Mouse (Mus musculus) embryonic facial prominence, embryonic 15.5 days (tissue): Measurements from ENCODE around the gene Psmd4. TPM values are rescaled to one million over a fixed set of nuclear protein-coding genes. Genes with fewer than 3 reads are reported as not detected.
"Not testable (repeated sequence)": the region's sequence is repeated elsewhere in the genome, so short reads cannot be mapped to it uniquely, and the experiment has no call there.

ENCODE experiments used
- ATAC-seq: fragments of 200-750 bp; cut with Nextera tagmentation; 2 replicates; pipeline ENCODE4 v1.8.0; 2017; ENCODE audit warnings: low read depth, moderate TSS enrichment; ENCODE audit not compliant: insufficient number of reproducible peaks, low FRiP score, low TSS enrichment
- H3K27ac ChIP-seq: fragments of 300-500 bp; sonication (generic); replicated peaks from 2 replicates; pipeline ENCODE4 v1.5.1; 2015; ENCODE audit warnings: mild to moderate bottlenecking, inconsistent platforms
- H3K27me3 ChIP-seq: fragments of 300-500 bp; sonication (generic); 2 replicates; pipeline ENCODE4 v1.6.1; 2015; ENCODE audit warnings: inconsistent platforms
- H3K36me3 ChIP-seq: fragments of 300-500 bp; sonication (generic); 2 replicates; pipeline ENCODE4 v1.6.1; 2015; ENCODE audit warnings: mild to moderate bottlenecking, inconsistent platforms
- H3K4me1 ChIP-seq: fragments of 300-500 bp; sonication (generic); 2 replicates; pipeline ENCODE4 v1.6.1; 2015; ENCODE audit warnings: inconsistent platforms
- H3K4me2 ChIP-seq: fragments of 300-500 bp; sonication (generic); replicated peaks from 2 replicates; pipeline ENCODE4 v1.6.1; 2015; ENCODE audit warnings: mild to moderate bottlenecking, inconsistent platforms
- H3K4me3 ChIP-seq: fragments of 300-500 bp; sonication (generic); replicated peaks from 2 replicates; pipeline ENCODE4 v1.5.1; 2015; ENCODE audit warnings: mild to moderate bottlenecking, inconsistent platforms
- H3K9ac ChIP-seq: fragments of 300-500 bp; sonication (generic); 2 replicates; pipeline ENCODE4 v1.6.1; 2015; ENCODE audit warnings: inconsistent platforms
- H3K9me3 ChIP-seq: fragments of 300-500 bp; sonication (generic); replicated peaks from 2 replicates; pipeline ENCODE4 v1.6.1; 2016; ENCODE audit warnings: inconsistent platforms
- WGBS: fragments of 180-500 bp; shearing (Covaris S2); methylation state at CpG from one replicate; pipeline ENCODE4 v1.1.7; 2015; 5-methylcytosine and 5-hydroxymethylcytosine counted together
- polyA plus RNA-seq: library from polyadenylated mRNA; unstranded; fragments of >200 nt; fragmentation: Nextera tagmentation; extraction: Ambion mirVana; gene quantifications from 2 replicates; pipeline ENCODE4 v1.2.1, GENCODE M21; 2015

The Psmd4 gene
- polyA plus RNA-seq, 1 experiment from 2014 or later = 265 TPM

DNA sequence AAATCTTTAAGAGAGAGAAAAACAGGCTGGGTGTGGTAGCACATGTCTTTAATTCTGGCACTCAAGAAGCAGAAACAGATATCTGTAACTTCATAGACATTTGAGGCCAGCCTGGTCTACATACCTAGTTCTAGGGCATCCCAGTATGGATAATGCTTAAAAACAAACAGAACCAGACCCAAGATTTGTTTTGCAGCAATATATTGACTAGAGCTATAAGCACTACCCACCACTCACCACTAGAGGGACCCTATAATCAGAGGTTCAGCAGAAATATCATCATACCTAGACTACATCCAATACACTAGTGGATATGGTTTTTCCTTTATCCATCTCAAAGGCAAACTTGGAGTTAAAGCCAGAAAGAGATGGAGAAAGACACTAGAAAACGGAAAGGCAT is 10.5 kb upstream of the Psmd4 start:
- no peak overlapping the region for H3K27ac ChIP-seq
- no peak overlapping the region for H3K9ac ChIP-seq
- H3K27me3 ChIP-seq = no peaks in the 10 kb centered on the region
- H3K4me3 ChIP-seq = no peak overlapping the region
- no peaks in the 10 kb centered on the region for H3K9me3 ChIP-seq
- 53% methylated on average over 1 of the region's 1 CpGs for WGBS
- peak; percentile 30; the same call in 1 of the 2 replicates for ATAC-seq
- peaks cover 11% of the 10 kb centered on the region for H3K4me1 ChIP-seq
- H3K36me3 ChIP-seq = 0 out of 2 replicates have a peak, but pooled peaks cover under 1% of the 10 kb centered on the region
- no peak overlapping the region for H3K4me2 ChIP-seq

DNA sequence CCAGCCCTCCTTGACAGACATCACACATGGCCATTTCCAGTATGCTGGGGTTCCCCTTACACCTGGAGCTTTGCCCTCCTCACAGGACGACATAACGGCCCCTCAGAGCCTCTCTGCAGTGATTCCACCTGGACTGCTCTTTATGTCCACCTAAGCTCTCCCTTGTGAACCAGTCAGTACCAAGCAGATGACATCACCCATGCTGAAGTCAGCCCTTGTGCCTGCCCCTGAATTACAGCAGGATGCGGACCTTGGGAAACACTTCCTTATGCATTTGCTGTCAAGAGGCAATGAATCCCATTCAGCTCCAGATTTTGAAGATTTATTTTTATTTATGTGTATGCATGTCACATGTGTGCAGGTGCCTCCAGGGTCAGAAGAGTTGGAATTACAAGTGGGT is 5.5 kb upstream of the Psmd4 start:
- 61% methylated on average over 3 of the region's 3 CpGs for WGBS
- no peaks in the 10 kb centered on the region for H3K36me3 ChIP-seq
- H3K4me1 ChIP-seq = 0 out of 2 replicates have a peak, but pooled peaks cover under 1% of the 10 kb centered on the region
- H3K9ac ChIP-seq = no peak overlapping the region
- no peaks in the 10 kb centered on the region for H3K27me3 ChIP-seq
- no peak for ATAC-seq
- no peak overlapping the region for H3K4me3 ChIP-seq
- no peak overlapping the region for H3K4me2 ChIP-seq
- H3K27ac ChIP-seq = no peak overlapping the region
- no peaks in the 10 kb centered on the region for H3K9me3 ChIP-seq

DNA sequence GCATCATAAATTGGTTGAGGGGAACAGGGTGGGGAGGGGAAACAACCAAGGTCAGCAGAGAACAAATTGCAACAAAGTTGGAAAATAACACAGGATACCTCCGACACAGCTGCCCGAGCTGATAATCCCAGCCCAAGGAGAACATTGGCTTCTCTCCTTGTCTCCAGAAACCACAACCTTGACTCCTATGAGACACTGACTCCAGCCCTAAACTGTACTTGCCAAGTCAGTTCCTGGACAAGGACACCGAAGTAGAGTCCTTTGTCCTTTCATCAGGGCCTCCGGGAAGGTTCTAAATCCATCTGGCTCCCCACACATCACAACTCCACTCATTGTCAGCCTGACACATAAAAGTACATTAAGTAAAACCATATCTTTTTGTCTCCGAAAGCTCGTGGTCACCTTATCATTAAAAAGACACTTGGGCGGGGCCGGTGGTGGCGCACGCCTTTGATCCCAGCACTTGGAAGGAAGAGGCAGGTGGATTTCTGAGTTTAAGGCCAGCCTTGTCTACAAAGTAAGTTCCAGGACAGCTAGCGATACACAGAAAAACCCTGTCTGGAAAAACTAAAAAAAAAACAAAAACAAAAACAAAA is 4.1 kb upstream of the Psmd4 start:
- peaks cover 5% of the 10 kb centered on the region for H3K4me1 ChIP-seq
- H3K27ac ChIP-seq = no peak overlapping the region
- no peak for ATAC-seq
- H3K4me3 ChIP-seq = no peak overlapping the region
- H3K27me3 ChIP-seq = no peaks in the 10 kb centered on the region
- no peak overlapping the region for H3K4me2 ChIP-seq
- no peak overlapping the region for H3K9ac ChIP-seq
- WGBS = 86% methylated on average over 11 of the region's 11 CpGs
- H3K9me3 ChIP-seq = no peaks in the 10 kb centered on the region
- H3K36me3 ChIP-seq = no peaks in the 10 kb centered on the region

DNA sequence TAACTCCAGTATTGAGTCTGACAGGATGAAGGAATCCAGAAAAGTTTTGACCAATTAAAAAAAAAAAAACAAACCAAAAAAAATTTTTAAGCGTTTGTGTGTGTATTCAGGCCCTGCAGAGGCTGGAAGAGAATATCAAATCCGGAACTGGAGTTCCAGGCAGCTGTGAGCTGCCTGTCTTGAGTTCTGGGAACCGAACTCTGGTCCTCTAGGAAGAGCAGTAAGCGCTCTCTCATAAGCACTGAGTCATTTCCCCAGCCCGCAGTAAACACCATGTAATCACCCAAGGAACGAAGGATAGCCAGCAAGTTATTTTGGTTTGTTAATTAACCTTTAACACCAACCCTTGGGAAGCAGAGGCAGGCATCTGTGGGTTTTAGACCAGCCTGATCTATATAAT is 837 bp upstream of the Psmd4 start:
- Histone ChIP-seq H3K36me3 (no peaks in the 10 kb centered on the region), H3K27me3 (no peaks in the 10 kb centered on the region), H3K4me3 (no peak overlapping the region), H3K9me3 (no peaks in the 10 kb centered on the region), H3K4me1 (peaks cover 8% of the 10 kb centered on the region), H3K27ac (no peak overlapping the region), H3K9ac (no peak overlapping the region), H3K4me2 (no peak overlapping the region)
- WGBS = 57% methylated on average over 6 of the region's 6 CpGs
- no peak for ATAC-seq

DNA sequence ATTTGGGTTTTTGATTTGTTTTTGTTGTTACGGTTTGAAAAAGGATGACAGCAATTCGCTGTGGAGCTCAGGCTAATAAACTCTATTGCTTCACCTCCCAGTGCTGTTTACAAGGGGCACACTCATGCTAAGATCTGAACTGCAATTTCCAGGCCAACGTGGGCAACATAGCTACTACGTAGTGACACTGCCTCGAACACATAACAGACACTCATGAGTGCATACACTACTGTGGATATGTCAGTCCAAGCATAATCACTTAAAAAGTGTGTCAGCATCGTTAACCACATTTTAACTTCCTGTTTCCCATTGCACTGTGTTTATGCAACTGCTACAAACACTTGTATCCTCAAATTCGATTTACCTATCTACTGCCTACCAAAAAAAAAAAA is 420 bp upstream of the Psmd4 start:
- peaks cover 8% of the 10 kb centered on the region for H3K4me1 ChIP-seq
- no peaks in the 10 kb centered on the region for H3K27me3 ChIP-seq
- 24% methylated on average over 7 of the region's 7 CpGs for WGBS
- peak overlapping the region; percentile 26; the same call in 1 of the 2 replicates for H3K9ac ChIP-seq
- peak overlapping the region; percentile 73 for H3K27ac ChIP-seq
- H3K9me3 ChIP-seq = no peaks in the 10 kb centered on the region
- ATAC-seq = 0 out of 2 replicates have a peak, but pooled peaks have one; percentile 26
- H3K36me3 ChIP-seq = peaks cover 3% of the 10 kb centered on the region; the same call in 1 of the 2 replicates
- H3K4me3 ChIP-seq = peak overlapping the region; percentile 96
- peak overlapping the region; percentile 54 for H3K4me2 ChIP-seq

DNA sequence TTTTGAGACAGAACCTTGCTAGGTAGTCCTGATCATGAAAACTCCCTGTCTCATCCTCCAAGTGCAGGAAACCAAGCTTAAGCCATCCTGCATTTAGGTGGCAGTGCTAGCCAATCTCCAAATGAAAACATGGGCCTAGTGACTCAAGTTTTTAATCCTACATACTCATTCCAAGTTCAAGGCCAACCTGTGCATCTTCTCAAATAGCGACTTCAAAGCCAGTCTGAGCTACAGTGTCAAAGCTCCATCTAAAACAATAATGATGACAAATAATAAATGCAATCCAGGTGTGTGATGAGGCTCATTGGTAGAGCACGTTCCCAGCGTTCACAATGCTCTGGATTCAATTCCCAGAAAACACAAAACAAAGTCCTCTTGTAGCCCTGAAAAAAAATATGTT is 789 bp downstream of the Psmd4 start:
- H3K36me3 ChIP-seq = peaks cover 11% of the 10 kb centered on the region
- no peaks in the 10 kb centered on the region for H3K9me3 ChIP-seq
- ATAC-seq = no peak
- H3K4me2 ChIP-seq = peak overlapping the region; percentile 60
- H3K27me3 ChIP-seq = no peaks in the 10 kb centered on the region
- H3K9ac ChIP-seq = peak overlapping the region; percentile 77
- 11% methylated on average over 3 of the region's 3 CpGs for WGBS
- peaks cover 8% of the 10 kb centered on the region for H3K4me1 ChIP-seq
- peak overlapping the region; percentile 96 for H3K4me3 ChIP-seq
- no peak overlapping the region for H3K27ac ChIP-seq

DNA sequence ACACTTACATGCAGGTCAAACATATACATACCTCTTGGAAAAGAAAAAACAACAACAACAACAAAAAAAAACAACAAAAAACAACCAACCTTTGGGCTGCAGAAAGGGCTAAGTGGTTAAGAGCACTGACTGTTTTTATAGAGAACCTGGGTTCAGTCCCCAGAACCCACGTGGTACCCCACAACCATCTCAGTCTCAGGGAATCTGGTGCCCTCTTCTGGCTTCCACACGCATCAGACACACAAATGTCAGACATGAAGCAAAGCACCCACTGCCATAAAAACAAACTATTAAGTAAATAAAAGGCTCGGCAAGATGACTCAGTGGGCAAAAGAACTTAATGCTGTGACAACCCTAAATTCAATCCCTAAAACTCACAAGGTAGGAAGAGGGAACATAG is 12.5 kb downstream of the Psmd4 start:
- no peaks in the 10 kb centered on the region for H3K9me3 ChIP-seq
- WGBS = 69% methylated on average over 3 of the region's 3 CpGs
- no peak for ATAC-seq
- H3K9ac ChIP-seq = no peak overlapping the region
- H3K4me2 ChIP-seq = no peak overlapping the region
- H3K27me3 ChIP-seq = no peaks in the 10 kb centered on the region
- no peak overlapping the region for H3K4me3 ChIP-seq
- H3K27ac ChIP-seq = no peak overlapping the region
- peaks cover 48% of the 10 kb centered on the region for H3K36me3 ChIP-seq
- H3K4me1 ChIP-seq = 0 out of 2 replicates have a peak, but pooled peaks cover 6% of the 10 kb centered on the region

DNA sequence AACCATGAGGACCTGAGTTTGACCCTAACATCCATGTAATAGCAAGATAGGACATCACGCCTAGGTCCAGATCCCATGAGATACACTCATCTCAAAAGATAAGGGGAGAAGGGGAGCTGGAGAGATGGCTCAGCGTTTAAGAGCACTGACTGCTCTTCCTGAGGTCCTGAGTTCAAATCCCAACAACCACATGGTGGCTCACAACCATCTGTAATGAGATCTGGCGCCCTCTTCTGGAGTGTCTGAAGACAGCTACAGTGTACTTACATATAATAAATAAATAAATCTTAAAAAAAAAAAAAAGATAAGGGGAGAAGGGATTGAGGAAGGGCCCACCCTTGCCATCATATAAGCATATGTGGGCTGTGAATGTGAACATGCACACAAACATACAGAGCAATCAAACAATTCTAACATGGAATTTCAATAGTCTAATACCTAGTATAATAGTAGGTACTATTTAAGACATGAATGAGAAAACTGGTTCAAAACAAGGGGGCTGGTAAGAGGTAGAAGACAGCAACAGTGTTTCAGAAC is 13.1 kb downstream of the Psmd4 start:
- H3K27ac ChIP-seq, H3K4me3 ChIP-seq, H3K4me2 ChIP-seq, H3K9me3 ChIP-seq, ATAC-seq, H3K27me3 ChIP-seq, H3K4me1 ChIP-seq, H3K9ac ChIP-seq: not testable (repeated sequence)
- peaks cover 42% of the 10 kb centered on the region for H3K36me3 ChIP-seq
- WGBS = 70% methylated on average over 3 of the region's 3 CpGs

DNA sequence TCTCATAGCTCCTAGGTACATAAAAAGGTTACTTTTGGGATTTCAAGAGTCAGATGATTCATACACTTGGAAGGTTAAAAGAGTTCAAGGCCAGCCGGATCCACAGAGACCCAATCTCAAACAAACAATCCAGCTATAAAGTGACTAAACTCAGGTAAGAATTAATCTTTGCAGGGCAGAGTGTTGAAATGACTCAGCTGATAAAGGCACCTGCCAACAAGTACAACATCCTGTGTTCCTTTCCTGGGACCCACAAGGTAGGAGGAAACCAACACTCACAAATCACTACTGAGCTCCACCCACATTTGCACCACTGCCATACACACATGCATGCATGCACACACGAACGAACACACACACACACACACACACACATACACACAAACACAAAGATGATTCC is 13.8 kb downstream of the Psmd4 start:
- Histone ChIP-seq H3K9me3 (no peaks in the 10 kb centered on the region), H3K36me3 (peaks cover 34% of the 10 kb centered on the region), H3K27me3 (no peaks in the 10 kb centered on the region), H3K4me1 (peaks cover 9% of the 10 kb centered on the region; the same call in 1 of the 2 replicates), H3K27ac (no peak overlapping the region), H3K4me2 (no peak overlapping the region), H3K4me3 (no peak overlapping the region), H3K9ac (no peak overlapping the region)
- ATAC-seq = no peak
- 83% methylated on average over 3 of the region's 3 CpGs for WGBS

DNA sequence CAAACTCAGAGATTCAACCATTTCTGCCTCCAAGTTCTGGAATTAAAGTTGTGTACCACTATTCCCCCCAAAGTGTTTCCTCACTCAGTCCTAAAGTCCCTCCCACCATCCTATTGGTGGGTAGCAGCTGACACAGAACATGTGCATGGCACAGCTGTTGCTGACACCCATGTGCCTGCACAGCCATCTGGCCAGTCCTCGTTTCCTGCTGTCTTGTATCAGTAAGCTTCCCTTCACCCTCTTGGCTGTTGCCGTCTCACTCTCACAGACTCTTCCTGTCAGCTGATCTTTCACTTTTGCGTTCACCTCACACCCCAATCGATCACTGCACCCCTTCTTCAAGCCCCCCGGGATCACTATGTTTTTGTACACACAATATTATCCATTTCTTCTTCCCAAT is 14.7 kb downstream of the Psmd4 start:
- Histone ChIP-seq H3K9me3 (no peaks in the 10 kb centered on the region), H3K9ac (no peak overlapping the region), H3K4me3 (no peak overlapping the region), H3K4me1 (peaks cover 9% of the 10 kb centered on the region; the same call in 1 of the 2 replicates), H3K4me2 (no peak overlapping the region), H3K27ac (no peak overlapping the region), H3K36me3 (peaks cover 25% of the 10 kb centered on the region), H3K27me3 (no peaks in the 10 kb centered on the region)
- 48% methylated on average over 5 of the region's 5 CpGs for WGBS
- peak; percentile 60; the same call in 1 of the 2 replicates for ATAC-seq

DNA sequence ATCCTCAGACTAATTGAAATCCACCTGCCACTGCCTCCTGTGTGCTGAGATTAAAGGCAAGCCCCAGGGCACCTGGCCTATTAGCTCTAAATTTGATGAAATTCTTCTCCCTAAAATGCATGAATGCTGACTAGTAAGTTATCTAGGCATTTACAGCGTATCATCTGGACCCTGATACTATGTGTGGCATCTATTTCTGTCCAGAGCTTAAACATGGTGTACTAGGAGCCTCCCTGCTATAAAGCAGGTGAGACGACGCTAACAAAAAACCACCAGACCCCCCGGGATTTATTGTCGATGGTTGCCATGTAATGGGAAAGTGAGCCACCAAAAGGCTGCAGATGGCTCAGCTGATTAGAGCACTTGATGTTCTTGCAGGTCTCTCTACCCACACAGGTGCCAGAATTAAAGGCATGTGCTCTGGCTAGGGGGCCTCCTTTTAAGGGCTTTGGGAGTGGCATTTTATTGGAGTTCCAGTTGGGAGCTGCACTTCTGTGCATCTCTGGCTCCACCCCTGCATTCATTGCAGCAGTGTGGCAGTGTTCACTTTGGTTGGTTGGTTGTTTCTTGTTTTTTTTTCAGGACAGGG is 15.3 kb downstream of the Psmd4 start:
- Histone ChIP-seq H3K9ac (no peak overlapping the region), H3K36me3 (peaks cover 20% of the 10 kb centered on the region), H3K27me3 (no peaks in the 10 kb centered on the region), H3K4me3 (no peak overlapping the region), H3K9me3 (no peaks in the 10 kb centered on the region), H3K27ac (no peak overlapping the region), H3K4me2 (no peak overlapping the region), H3K4me1 (peaks cover 9% of the 10 kb centered on the region; the same call in 1 of the 2 replicates)
- WGBS = 49% methylated on average over 5 of the region's 5 CpGs
- ATAC-seq = no peak; the same call in 1 of the 2 replicates
